Mouse (Mus musculus) spleen, postnatal 10 days (tissue): Measurements from ENCODE around the gene Sppl3.
"Not testable (repeated sequence)": the region's sequence is repeated elsewhere in the genome, so short reads cannot be mapped to it uniquely, and the experiment has no call there.

Experiments
- DNase-seq, 2 experiments: peaks; one replicate each; pipeline ENCODE4 v3.0.0; 2021 to 2022; ENCODE audit warnings: low spot score in 2 of 2

Gene Sppl3

GRCm38 (mm10) chr5:115073306-115073705, 62.4 kb downstream of the Sppl3 start:
- DNase-seq, result peak in 1 of 2 experiments; percentile 34

GRCm38 (mm10) chr5:115074749-115075148, 63.8 kb downstream of the Sppl3 start:
- DNase-seq, result no peak

GRCm38 (mm10) chr5:115076144-115076901, 65.4 kb downstream of the Sppl3 start:
- DNase-seq, result peak; percentile 82 to 88

- no peak for DNase-seq
Measured at GRCm38 (mm10) chr5:115081636-115082035, 70.7 kb downstream of the Sppl3 start.

- DNase-seq, result no peak
Measured at GRCm38 (mm10) chr5:115083492-115083891, 72.6 kb downstream of the Sppl3 start.

GRCm38 (mm10) chr5:115085675-115086074, 74.7 kb downstream of the Sppl3 start:
- DNase-seq, result no peak

GRCm38 (mm10) chr5:115089592-115090268, 78.8 kb downstream of the Sppl3 start:
- no peak for DNase-seq

- no peak for DNase-seq
Measured at GRCm38 (mm10) chr5:115091015-115091414, 80.1 kb downstream of the Sppl3 start.

GRCm38 (mm10) chr5:115091776-115092175, 80.8 kb downstream of the Sppl3 start:
- no peak for DNase-seq

- no peak for DNase-seq
Measured at GRCm38 (mm10) chr5:115098195-115098594, 87.3 kb downstream of the Sppl3 start, which contains the start of gene Gm10401. Gene Gm10401 (minus strand): TSS chr5:115098295.

GRCm38 (mm10) chr5:115099530-115099929, 88.6 kb downstream of the Sppl3 start:
- no peak for DNase-seq

GRCm38 (mm10) chr5:115099991-115100390, 89.1 kb downstream of the Sppl3 start:
- DNase-seq, result no peak

GRCm38 (mm10) chr5:115100473-115100872, 89.5 kb downstream of the Sppl3 start:
- no peak for DNase-seq

GRCm38 (mm10) chr5:115102231-115102630, 91.3 kb downstream of the Sppl3 start:
- no peak for DNase-seq

GRCm38 (mm10) chr5:115103253-115103652, 92.3 kb downstream of the Sppl3 start:
- not testable (repeated sequence) for DNase-seq

- DNase-seq, result no peak
Measured at GRCm38 (mm10) chr5:115111156-115111555, 100.2 kb downstream of the Sppl3 start.

- no peak for DNase-seq
Measured at GRCm38 (mm10) chr5:115113244-115113643, 102.3 kb downstream of the Sppl3 start.

GRCm38 (mm10) chr5:115114501-115114900, 103.6 kb downstream of the Sppl3 start:
- no peak for DNase-seq

GRCm38 (mm10) chr5:115116426-115116825, 105.5 kb downstream of the Sppl3 start:
- DNase-seq, result no peak

- DNase-seq, result no peak
Measured at GRCm38 (mm10) chr5:115117467-115117866, 106.5 kb downstream of the Sppl3 start.

- DNase-seq, result peak; percentile 89 to 90
Measured at GRCm38 (mm10) chr5:115118961-115119570, 108.1 kb downstream of the Sppl3 start, which contains the start of gene Acads. Gene Acads (minus strand): TSS chr5:115119346.

- DNase-seq, result no peak
Measured at GRCm38 (mm10) chr5:115120978-115121377, 110.0 kb downstream of the Sppl3 start.

- no peak for DNase-seq
Measured at GRCm38 (mm10) chr5:115124690-115125089, 113.8 kb downstream of the Sppl3 start.
